Mouse (Mus musculus) liver, embryonic 15.5 days (tissue): ENCODE data around the gene Pex11g. TPM values are rescaled to one million over a fixed set of nuclear protein-coding genes. Genes with fewer than 3 reads are reported as not detected.

Experiments
- ATAC-seq: fragments of 200-750 bp; cut with Nextera tagmentation; 2 replicates; pipeline ENCODE4 v1.8.0; 2017; ENCODE audit warnings: moderate number of reproducible peaks, mild to moderate bottlenecking, moderate library complexity; ENCODE audit not compliant: insufficient read depth
- H3K27ac ChIP-seq: fragments of 300-500 bp; sonication (generic); replicated peaks from 2 replicates; pipeline ENCODE4 v1.5.1; 2015; ENCODE audit warnings: mild to moderate bottlenecking, inconsistent platforms
- H3K27me3 ChIP-seq: fragments of 300-500 bp; sonication (generic); 2 replicates; pipeline ENCODE4 v1.6.1; 2015; ENCODE audit warnings: mild to moderate bottlenecking, inconsistent platforms
- H3K36me3 ChIP-seq: fragments of 300-500 bp; sonication (generic); replicated peaks from 2 replicates; pipeline ENCODE4 v1.6.1; 2015; ENCODE audit warnings: moderate library complexity, mild to moderate bottlenecking, inconsistent platforms
- H3K4me1 ChIP-seq: fragments of 300-500 bp; sonication (generic); replicated peaks from 2 replicates; pipeline ENCODE4 v1.6.1; 2015; ENCODE audit warnings: inconsistent platforms
- H3K4me2 ChIP-seq: fragments of 300-500 bp; sonication (generic); 2 replicates; pipeline ENCODE4 v1.6.1; 2015; ENCODE audit warnings: moderate library complexity, mild to moderate bottlenecking, inconsistent platforms
- H3K4me3 ChIP-seq: fragments of 300-500 bp; sonication (generic); replicated peaks from 2 replicates; pipeline ENCODE4 v1.5.1; 2015; ENCODE audit warnings: mild to moderate bottlenecking, inconsistent platforms
- H3K9ac ChIP-seq: fragments of 300-500 bp; sonication (generic); 2 replicates; pipeline ENCODE4 v1.6.1; 2015; ENCODE audit warnings: moderate library complexity, mild to moderate bottlenecking, inconsistent platforms
- H3K9me3 ChIP-seq: fragments of 300-500 bp; sonication (generic); replicated peaks from 2 replicates; pipeline ENCODE4 v1.6.1; 2016; ENCODE audit warnings: inconsistent platforms
- WGBS: fragments of 180-500 bp; shearing (Covaris S2); methylation state at CpG from one replicate; pipeline ENCODE4 v1.1.7; 2015; ENCODE audit warnings: mixed read lengths; ENCODE audit not compliant: insufficient replicate concordance; 5-methylcytosine and 5-hydroxymethylcytosine counted together
- polyA plus RNA-seq: library from polyadenylated mRNA; unstranded; fragments of >200 nt; fragmentation: Nextera tagmentation; extraction: Ambion mirVana; gene quantifications from 2 replicates; pipeline ENCODE4 v1.2.1, GENCODE M21; 2015

Gene Pex11g
- 6.7 and 8.0 TPM in 2 replicates for polyA plus RNA-seq

DNA sequence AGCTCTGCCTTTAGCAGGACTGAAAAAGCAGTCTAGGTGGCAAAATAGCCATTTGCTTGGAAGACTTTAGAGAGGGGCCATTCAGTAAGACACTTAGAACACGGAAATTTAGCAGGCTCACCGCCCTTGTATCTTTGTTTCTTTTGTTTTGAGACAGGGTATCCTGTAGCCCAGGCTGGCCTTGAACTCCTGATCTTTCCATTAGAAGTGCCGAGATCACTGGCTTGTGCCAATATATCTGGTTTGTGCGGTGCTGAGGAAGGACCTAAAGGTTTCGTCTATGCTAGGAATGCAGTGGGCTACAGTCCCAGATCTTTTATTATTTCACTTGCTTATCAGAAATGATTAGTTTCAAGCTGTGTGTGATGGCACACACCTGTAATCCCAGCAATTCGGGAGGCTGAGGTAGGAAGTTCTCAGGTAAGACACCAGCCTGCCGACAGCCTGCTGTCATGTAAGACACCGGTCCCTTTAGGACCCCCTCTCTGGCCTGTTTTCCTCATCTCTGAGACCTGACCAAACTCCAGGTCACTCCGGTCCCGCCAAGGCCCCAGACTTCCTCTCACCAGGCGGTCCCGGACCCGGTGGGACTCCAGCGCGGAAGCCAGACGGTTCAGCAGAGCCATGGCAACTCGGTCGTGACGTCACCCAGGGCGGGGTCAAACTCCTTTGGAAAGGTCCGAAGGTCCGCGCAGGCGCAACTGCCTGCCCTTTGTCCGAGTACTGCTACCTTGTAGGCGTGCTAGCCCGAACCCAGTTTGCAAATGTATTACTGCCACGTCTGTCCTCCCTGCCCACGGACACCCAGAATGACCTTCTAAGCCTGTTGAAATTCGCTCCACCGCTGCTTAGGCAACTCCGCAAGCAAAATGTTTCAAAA lies at the start of gene Pex11g:
TSS of gene Pex11g (minus strand) at position 675 of the 880 bp plus-strand sequence.
- Histone ChIP-seq H3K9ac (peak within 1 kb of the TSS; percentile 63), H3K27me3 (no peaks in the 10 kb centered on the region), H3K36me3 (no peaks in the 10 kb centered on the region), H3K27ac (peak within 1 kb of the TSS; percentile 62; the same call in 1 of the 2 replicates), H3K4me1 (peaks cover 15% of the 10 kb centered on the region), H3K9me3 (no peaks in the 10 kb centered on the region), H3K4me2 (peak within 1 kb of the TSS; percentile 85), H3K4me3 (peak within 1 kb of the TSS; percentile 63)
- WGBS = 6% methylated on average over 32 of the region's 32 CpGs
- ATAC-seq = peak; percentile 86

DNA sequence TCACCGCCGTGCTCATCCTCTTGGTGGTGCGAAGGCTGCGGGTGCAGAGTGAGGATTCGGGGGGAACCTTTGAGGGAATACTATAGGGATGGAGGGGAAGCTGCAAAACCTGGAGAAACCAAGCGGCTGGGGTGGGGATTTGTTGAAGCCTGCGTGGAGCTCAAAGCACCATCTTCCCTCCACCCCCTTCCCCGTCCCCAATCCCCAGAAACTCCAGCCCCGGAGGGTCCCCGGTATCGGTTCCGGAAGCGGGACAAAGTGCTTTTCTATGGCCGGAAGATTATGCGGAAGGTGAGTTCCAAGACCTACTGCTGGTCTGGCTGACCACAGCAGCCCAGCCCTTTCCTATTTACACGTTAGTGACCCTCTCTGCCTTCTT lies 49.6 kb upstream of the Pex11g start:
- peaks cover 60% of the 10 kb centered on the region for H3K4me1 ChIP-seq
- peak overlapping the region; percentile 98 for H3K4me2 ChIP-seq
- WGBS = 8% methylated on average over 16 of the region's 16 CpGs
- peak overlapping the region; percentile 70 for H3K9ac ChIP-seq
- H3K27me3 ChIP-seq = no peaks in the 10 kb centered on the region
- no peak for ATAC-seq
- peak overlapping the region; percentile 86 for H3K27ac ChIP-seq
- H3K4me3 ChIP-seq = peak overlapping the region; percentile 86
- peaks cover 14% of the 10 kb centered on the region; the same call in 1 of the 2 replicates for H3K36me3 ChIP-seq
- no peaks in the 10 kb centered on the region for H3K9me3 ChIP-seq

DNA sequence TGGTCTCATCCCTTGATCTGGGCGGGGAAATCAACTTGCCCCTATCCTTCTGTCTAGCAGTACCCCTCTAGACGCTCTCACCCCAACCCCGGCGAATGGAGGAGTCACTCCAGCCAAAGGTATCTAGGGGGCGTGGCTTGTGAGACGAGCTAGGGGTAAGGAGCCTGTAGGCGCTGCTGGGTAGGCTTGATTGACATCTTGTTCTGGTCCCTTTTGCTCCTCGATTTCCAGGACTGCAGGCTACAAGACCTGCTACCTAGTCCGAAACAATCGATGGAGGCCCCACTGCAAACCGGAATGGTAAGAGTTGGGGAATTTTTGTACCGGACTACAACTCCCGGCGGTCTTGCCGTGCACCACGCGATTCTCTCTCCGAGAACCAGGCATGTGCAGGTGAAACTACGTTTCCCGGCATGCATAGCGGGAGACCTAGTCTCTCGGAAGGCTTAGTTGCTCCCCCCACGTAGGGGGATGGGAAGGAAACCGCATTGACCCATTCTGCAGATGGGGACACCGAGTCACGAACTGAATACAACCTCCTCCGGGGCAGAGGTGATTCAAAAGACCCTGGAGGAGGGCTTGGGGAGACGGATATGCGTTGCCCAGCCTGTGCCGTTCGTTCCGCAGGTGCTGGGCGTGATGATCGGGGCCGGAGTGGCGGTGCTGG lies 49.1 kb upstream of the Pex11g start:
- peak overlapping the region; percentile 70 for H3K9ac ChIP-seq
- H3K4me2 ChIP-seq = peak overlapping the region; percentile 98
- H3K9me3 ChIP-seq = no peaks in the 10 kb centered on the region
- no peaks in the 10 kb centered on the region for H3K27me3 ChIP-seq
- H3K27ac ChIP-seq = peak overlapping the region; percentile 86
- peak; percentile 88 for ATAC-seq
- under 1% methylated on average over 36 of the region's 36 CpGs for WGBS
- H3K36me3 ChIP-seq = peaks cover 14% of the 10 kb centered on the region; the same call in 1 of the 2 replicates
- peak overlapping the region; percentile 86 for H3K4me3 ChIP-seq
- H3K4me1 ChIP-seq = peaks cover 55% of the 10 kb centered on the region

DNA sequence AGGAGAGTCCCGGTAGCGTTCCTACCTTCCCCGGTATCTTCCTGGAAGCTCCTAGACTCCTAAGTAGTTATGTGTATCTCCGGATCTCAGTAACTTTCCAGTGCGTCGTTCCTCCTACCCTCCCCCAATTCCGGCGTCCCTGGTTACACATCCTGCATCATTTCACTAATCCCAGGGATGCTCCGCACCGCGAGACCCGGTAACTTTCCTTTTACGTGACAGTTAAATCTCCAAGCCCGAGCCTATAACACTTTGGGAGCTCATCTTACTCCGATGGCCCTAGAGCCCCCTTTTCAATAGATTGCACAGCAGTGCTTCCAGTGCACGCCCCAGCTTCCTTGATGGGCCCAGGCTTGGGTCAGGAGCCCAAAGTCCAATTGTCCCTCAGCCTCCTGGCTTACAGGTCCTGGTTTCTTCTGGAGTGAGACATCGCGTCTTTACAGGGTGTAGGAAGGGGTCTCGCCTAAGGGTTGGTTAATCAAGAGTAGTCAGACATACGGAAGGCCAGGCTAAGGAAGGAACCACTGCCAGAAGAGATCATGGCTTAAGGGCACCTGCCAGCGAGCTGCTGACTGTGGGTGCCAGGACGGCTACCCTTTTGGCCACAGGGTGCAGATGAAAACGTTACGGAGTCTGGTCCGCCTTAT lies 48.4 kb upstream of the Pex11g start:
- peak overlapping the region; percentile 86 for H3K4me3 ChIP-seq
- no peaks in the 10 kb centered on the region for H3K27me3 ChIP-seq
- H3K9me3 ChIP-seq = no peaks in the 10 kb centered on the region
- H3K27ac ChIP-seq = peak overlapping the region; percentile 86
- H3K4me2 ChIP-seq = peak overlapping the region; percentile 98
- peak; percentile 26 for ATAC-seq
- peaks cover 48% of the 10 kb centered on the region for H3K4me1 ChIP-seq
- H3K36me3 ChIP-seq = 0 out of 2 replicates have a peak, but pooled peaks cover 11% of the 10 kb centered on the region
- WGBS = under 1% methylated on average over 25 of the region's 25 CpGs
- H3K9ac ChIP-seq = peak overlapping the region; percentile 70

DNA sequence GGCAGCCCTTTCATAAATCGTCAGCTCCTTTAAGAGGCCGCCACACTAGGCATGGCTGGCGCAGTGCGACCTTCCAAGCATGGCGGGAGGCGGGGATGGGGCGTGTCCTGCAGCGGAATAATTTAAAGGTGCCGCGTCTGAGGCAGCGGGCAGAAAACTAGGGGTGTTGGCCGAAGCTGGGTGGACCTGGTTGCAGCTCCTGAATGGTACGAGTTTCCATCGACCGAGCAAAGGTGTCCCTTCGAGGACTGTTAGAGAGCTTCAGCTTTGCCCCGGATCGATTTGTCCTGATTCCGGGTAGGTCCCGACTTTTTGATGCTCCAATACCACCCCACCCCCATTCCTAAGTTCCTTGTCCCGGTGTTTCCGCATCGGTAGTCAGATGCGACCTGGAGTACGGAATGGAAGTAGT lies 47.8 kb upstream of the Pex11g start, which contains the start of gene Pnpla6:
TSS of gene Pnpla6 (plus strand) at position 125 of the 412 bp plus-strand sequence.
- Histone ChIP-seq H3K9ac (peak within 1 kb of the TSS; percentile 70), H3K27ac (peak within 1 kb of the TSS; percentile 86), H3K4me1 (peaks cover 42% of the 10 kb centered on the region), H3K9me3 (no peaks in the 10 kb centered on the region), H3K27me3 (no peaks in the 10 kb centered on the region), H3K36me3 (0 out of 2 replicates have a peak, but pooled peaks cover 17% of the 10 kb centered on the region), H3K4me3 (peak within 1 kb of the TSS; percentile 86), H3K4me2 (peak within 1 kb of the TSS; percentile 98)
- under 1% methylated on average over 25 of the region's 25 CpGs for WGBS
- peak; percentile 49 for ATAC-seq

DNA sequence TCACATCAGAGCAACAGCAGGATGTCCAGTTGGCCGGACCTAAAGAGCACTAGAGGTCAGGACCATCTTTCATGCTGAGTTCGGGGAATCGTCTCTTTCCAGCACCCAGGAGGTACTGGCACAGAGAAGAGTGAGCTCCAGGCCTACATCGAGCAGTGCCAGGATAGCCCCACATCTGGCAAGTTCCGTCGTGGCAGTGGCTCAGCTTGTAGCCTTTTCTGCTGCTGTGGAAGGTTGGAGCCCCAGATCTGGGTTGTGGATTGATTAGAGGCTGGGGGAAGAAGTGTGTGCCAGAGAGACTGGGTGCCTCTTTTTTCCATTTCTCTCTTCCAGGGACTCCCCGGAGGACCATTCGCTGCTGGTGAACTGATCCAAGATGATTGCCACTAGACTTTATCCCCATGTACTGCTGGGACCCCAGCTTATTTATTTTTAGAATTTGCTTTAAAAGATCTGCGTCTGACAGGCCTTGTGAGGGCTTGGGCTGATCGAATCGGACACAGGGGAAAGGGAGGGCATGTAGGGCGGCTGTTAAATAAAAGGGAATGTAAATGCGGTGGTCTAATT lies 47.3 kb upstream of the Pex11g start:
- Histone ChIP-seq H3K4me1 (peaks cover 37% of the 10 kb centered on the region), H3K4me3 (peak overlapping the region; percentile 86), H3K9me3 (no peaks in the 10 kb centered on the region), H3K27ac (peak overlapping the region; percentile 86), H3K27me3 (no peaks in the 10 kb centered on the region), H3K9ac (peak overlapping the region; percentile 30; the same call in 1 of the 2 replicates), H3K4me2 (peak overlapping the region; percentile 98), H3K36me3 (peaks cover 18% of the 10 kb centered on the region; the same call in 1 of the 2 replicates)
- 35% methylated on average over 13 of the region's 13 CpGs for WGBS
- no peak for ATAC-seq

DNA sequence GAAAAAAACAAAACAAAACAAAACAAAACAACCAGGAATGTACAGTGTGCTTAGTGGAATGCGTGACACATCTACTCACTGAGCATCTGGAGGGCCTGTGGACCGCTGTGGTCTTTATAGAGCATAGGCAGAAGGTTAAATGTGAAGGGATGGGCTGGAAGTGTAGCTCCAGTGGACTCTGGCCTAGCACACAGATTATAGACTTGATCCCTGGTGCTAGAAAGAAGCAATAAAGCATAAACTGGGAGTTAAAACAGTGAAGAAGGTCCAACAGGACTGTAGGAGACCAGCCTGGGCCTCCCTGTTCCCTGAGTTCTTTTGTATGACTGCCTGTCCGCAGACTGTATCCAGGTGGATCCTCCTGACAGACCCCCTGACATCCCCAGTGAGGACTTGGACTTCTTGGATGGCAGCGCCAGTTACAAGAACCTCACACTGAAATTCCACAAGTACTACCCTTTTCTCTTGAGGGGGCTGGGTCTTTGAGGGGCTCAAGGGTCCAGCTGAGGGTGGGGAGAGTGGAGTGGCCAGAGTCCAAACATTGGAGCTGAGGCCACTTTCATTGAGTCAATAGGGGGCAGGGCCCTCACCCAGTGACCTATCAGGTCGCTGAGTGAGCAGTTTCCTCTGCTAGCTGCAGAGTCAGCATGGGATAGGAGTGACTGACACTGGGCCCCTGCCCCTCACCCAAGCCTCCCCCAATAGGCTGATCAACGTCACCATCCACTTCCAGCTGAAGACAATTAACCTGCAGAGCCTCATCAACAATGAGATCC lies 40.7 kb upstream of the Pex11g start:
- no peaks in the 10 kb centered on the region for H3K27me3 ChIP-seq
- H3K4me2 ChIP-seq = no peak overlapping the region
- H3K9ac ChIP-seq = no peak overlapping the region
- WGBS = 68% methylated on average over 6 of the region's 6 CpGs
- peak; percentile 51; the same call in 1 of the 2 replicates for ATAC-seq
- 0 out of 2 replicates have a peak, but pooled peaks cover 8% of the 10 kb centered on the region for H3K4me1 ChIP-seq
- H3K27ac ChIP-seq = no peak overlapping the region; the same call in 1 of the 2 replicates
- H3K4me3 ChIP-seq = no peak overlapping the region
- H3K9me3 ChIP-seq = no peaks in the 10 kb centered on the region
- peaks cover 44% of the 10 kb centered on the region for H3K36me3 ChIP-seq

DNA sequence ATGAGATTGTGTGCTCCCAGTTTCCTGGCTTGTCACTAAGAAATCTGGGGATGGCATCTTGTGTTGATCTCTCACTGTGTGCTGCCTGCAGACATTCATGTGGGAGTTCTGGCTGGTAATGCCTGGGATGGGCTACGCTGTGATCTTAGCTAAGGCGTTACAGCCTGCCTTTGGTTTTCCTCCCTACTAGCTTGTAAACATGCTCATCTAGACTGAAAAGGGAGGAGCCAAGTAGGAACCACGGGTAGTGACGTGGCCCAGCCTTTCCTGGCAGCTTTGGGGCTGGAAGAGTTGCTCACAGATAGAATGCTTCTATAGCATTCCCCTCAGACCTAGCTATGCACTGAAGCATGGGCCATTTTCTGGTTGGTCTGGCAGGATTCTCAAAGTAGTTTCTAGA lies 34.7 kb upstream of the Pex11g start:
- no peaks in the 10 kb centered on the region for H3K27me3 ChIP-seq
- H3K4me3 ChIP-seq = no peak overlapping the region
- H3K4me1 ChIP-seq = peaks cover 31% of the 10 kb centered on the region
- WGBS = 55% methylated on average over 4 of the region's 4 CpGs
- H3K4me2 ChIP-seq = no peak overlapping the region
- H3K27ac ChIP-seq = 0 out of 2 replicates have a peak overlapping the region, but pooled peaks have one; percentile 24
- H3K9me3 ChIP-seq = no peaks in the 10 kb centered on the region
- no peak for ATAC-seq
- H3K9ac ChIP-seq = no peak overlapping the region
- peaks cover 15% of the 10 kb centered on the region for H3K36me3 ChIP-seq

DNA sequence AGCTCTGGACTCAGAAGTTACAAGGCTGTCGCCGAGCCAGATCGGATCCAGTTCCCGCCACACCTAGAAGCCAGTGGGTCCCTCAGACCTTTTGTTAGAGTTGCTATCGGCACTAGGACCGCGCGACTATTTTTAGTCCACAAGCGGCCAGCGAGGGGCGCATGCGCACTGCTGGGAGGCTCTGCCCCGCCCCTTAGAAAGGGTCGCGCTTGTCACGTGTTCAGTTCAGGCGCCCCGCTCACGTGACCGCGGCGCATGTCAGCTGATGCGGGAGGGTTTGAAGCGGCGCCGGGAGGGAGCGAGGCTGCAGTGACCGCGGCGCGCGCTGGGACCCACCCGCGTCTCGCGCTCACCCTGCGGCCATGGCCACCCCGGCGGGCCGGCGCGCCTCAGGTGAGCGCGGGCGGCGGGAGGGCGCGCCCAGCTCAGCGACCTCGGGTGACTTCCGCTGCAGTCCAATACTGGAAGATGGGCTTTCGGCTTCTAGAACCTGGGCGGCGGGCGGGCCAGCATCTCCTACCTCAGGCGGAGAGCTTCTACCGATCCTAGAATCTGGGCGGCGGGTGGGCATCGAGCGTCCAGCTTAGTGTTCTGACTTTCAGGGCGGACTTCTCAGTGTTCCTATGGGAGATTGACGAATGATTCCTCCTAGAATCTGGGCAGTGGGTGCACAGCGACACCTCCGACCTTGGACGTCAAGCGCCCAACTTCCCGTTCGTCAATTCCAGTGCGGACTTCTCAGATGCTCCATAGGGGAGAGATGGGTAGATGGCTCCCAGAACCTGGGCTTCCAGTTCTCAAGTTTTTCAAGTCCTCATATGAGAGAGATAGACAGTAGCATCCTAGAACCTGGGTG lies 33.0 kb upstream of the Pex11g start, which contains the start of gene Mcoln1:
TSS of gene Mcoln1 (plus strand) at position 223 of the 856 bp plus-strand sequence.
- peak; percentile 91 for ATAC-seq

More for the DNA sequence above, 33.0 kb upstream of the Pex11g start, which contains the start of gene Mcoln1:
- Histone ChIP-seq H3K4me1 (peaks cover 35% of the 10 kb centered on the region), H3K36me3 (peaks cover 10% of the 10 kb centered on the region), H3K9ac (peak within 1 kb of the TSS; percentile 84), H3K9me3 (no peaks in the 10 kb centered on the region), H3K4me2 (peak within 1 kb of the TSS; percentile 96), H3K4me3 (peak within 1 kb of the TSS; percentile 90), H3K27ac (peak within 1 kb of the TSS; percentile 89), H3K27me3 (no peaks in the 10 kb centered on the region)
- WGBS = under 1% methylated on average over 70 of the region's 70 CpGs
